Mouse (Mus musculus) MEL (cell line): ENCODE measurements around the gene Nat8f4. TPM values are rescaled to one million over a fixed set of nuclear protein-coding genes. Genes with fewer than 3 reads are reported as not detected.

Experiments
- DNase-seq: peaks from one replicate; pipeline ENCODE4 v3.0.0; 2011; ENCODE audit warnings: low read depth, low spot score
- H3K27ac ChIP-seq: 2 replicates; pipeline ENCODE4 v1.5.1; 2012; ENCODE audit warnings: low read depth, mild to moderate bottlenecking, control low read depth, low read length, moderate library complexity; ENCODE audit not compliant: control insufficient read depth
- H3K27me3 ChIP-seq, 2 experiments: fragments of 150-350 bp in 1 of 2; sonication (generic) in 1 of 2; 2 replicates each; pipeline ENCODE4 v1.6.1; 2012; ENCODE audit warnings: low read length in 2 of 2, mild to moderate bottlenecking in 2 of 2, improper control_type of control experiment in 1 of 2, moderate library complexity in 1 of 2; ENCODE audit not compliant: insufficient read depth in 2 of 2, control insufficient read depth in 1 of 2
- H3K36me3 ChIP-seq, 2 experiments: 2 replicates each; pipeline ENCODE4 v1.6.1; 2012 to 2014; ENCODE audit warnings: low read length in 2 of 2, improper control_type of control experiment in 1 of 2, inconsistent platforms in 1 of 2, mild to moderate bottlenecking in 1 of 2; ENCODE audit not compliant: insufficient read depth in 2 of 2, control insufficient read depth in 1 of 2
- H3K4me1 ChIP-seq, 2 experiments: fragments of 150-350 bp in 1 of 2; sonication (generic) in 1 of 2; 2 replicates each; pipeline ENCODE4 v1.6.1; 2012; ENCODE audit warnings: low read length in 2 of 2, improper control_type of control experiment in 1 of 2, mild to moderate bottlenecking in 1 of 2; ENCODE audit not compliant: insufficient read depth in 2 of 2, control insufficient read depth in 1 of 2
- H3K4me3 ChIP-seq, 2 experiments: fragments of 150-350 bp in 1 of 2; sonication (generic) in 1 of 2; 2 replicates each; pipeline ENCODE4 v1.5.1; 2012; ENCODE audit warnings: low read depth in 2 of 2, low read length in 2 of 2, mild to moderate bottlenecking in 2 of 2, moderate library complexity in 2 of 2, control low read depth in 1 of 2, improper control_type of control experiment in 1 of 2; ENCODE audit not compliant: control insufficient read depth in 1 of 2, insufficient read depth in 1 of 2
- H3K79me2 ChIP-seq: 2 replicates; pipeline ENCODE4 v1.6.1; 2012; ENCODE audit warnings: mild to moderate bottlenecking, low read length, moderate library complexity; ENCODE audit not compliant: control insufficient read depth, poor library complexity, insufficient read depth
- H3K9ac ChIP-seq: 2 replicates; pipeline ENCODE4 v1.6.1; 2012; ENCODE audit warnings: low read depth, mild to moderate bottlenecking, control low read depth, low read length, moderate library complexity; ENCODE audit not compliant: control insufficient read depth, poor library complexity, severe bottlenecking
- H3K9me3 ChIP-seq: fragments of 150-350 bp; sonication (generic); replicated peaks from 2 replicates; pipeline ENCODE4 v1.6.1; 2012; ENCODE audit warnings: mild to moderate bottlenecking, low read length, improper control_type of control experiment, moderate library complexity; ENCODE audit not compliant: insufficient read depth
- CTCF ChIP-seq, 3 experiments: IDR thresholded peaks in 2 of 3; conservative IDR thresholded peaks in 1 of 3; 2 replicates each; pipeline ENCODE4 v1.5.1; 2011 to 2012; ENCODE audit warnings: low read length in 3 of 3, low read depth in 2 of 3, mild to moderate bottlenecking in 2 of 3, improper control_type of control experiment in 1 of 3, inconsistent platforms in 1 of 3, mixed read lengths in 1 of 3, moderate library complexity in 1 of 3; ENCODE audit not compliant: control insufficient read depth in 1 of 3, insufficient read depth in 1 of 3, poor library complexity in 1 of 3, severe bottlenecking in 1 of 3
- EP300 ChIP-seq, 2 experiments: IDR thresholded peaks; 2 replicates each; pipeline ENCODE4 v1.6.1; 2011; ENCODE audit warnings: improper control_type of control experiment in 2 of 2, low read length in 2 of 2, low read depth in 1 of 2, mild to moderate bottlenecking in 1 of 2
- ETS1 ChIP-seq: IDR thresholded peaks from 2 replicates; pipeline ENCODE4 v1.6.1; 2012; ENCODE audit warnings: low read depth, mild to moderate bottlenecking, inconsistent platforms, low read length, improper control_type of control experiment, moderate library complexity
- KAT2A ChIP-seq: conservative IDR thresholded peaks from 2 replicates; pipeline ENCODE4 v1.6.1; 2012; ENCODE audit warnings: low read depth, low read length, improper control_type of control experiment, inconsistent platforms
- MAFK ChIP-seq: IDR thresholded peaks from 2 replicates; pipeline ENCODE4 v1.6.1; 2011; ENCODE audit warnings: low read depth, mild to moderate bottlenecking, low read length, improper control_type of control experiment, borderline replicate concordance
- MAX ChIP-seq: IDR thresholded peaks from 2 replicates; pipeline ENCODE4 v1.6.1; 2011; ENCODE audit warnings: low read length, improper control_type of control experiment
- MAZ ChIP-seq: IDR thresholded peaks from 2 replicates; pipeline ENCODE4 v1.6.1; 2012; ENCODE audit warnings: low read depth, mild to moderate bottlenecking, inconsistent platforms, low read length, improper control_type of control experiment
- MYC ChIP-seq: IDR thresholded peaks from 2 replicates; pipeline ENCODE4 v1.6.1; 2011; ENCODE audit warnings: low read depth, mild to moderate bottlenecking, low read length, improper control_type of control experiment, moderate library complexity
- NELFE ChIP-seq: IDR thresholded peaks from 2 replicates; pipeline ENCODE4 v1.6.1; 2011; ENCODE audit warnings: low read depth, low read length, improper control_type of control experiment
- NRF1 ChIP-seq: IDR thresholded peaks from 2 replicates; pipeline ENCODE4 v1.6.1; 2014; ENCODE audit warnings: low read depth, mild to moderate bottlenecking, inconsistent platforms, low read length, improper control_type of control experiment, moderate library complexity; ENCODE audit not compliant: poor library complexity, insufficient read depth, severe bottlenecking
- POLR2A ChIP-seq, 2 experiments: IDR thresholded peaks; 2 replicates each; pipeline ENCODE4 v1.6.1; 2011 to 2012; ENCODE audit warnings: low read length in 2 of 2, mild to moderate bottlenecking in 2 of 2, control low read depth in 1 of 2, improper control_type of control experiment in 1 of 2, low read depth in 1 of 2, moderate library complexity in 1 of 2; ENCODE audit not compliant: control insufficient read depth in 1 of 2, insufficient read depth in 1 of 2, poor library complexity in 1 of 2
- POLR2AphosphoS2 ChIP-seq: IDR thresholded peaks from 2 replicates; pipeline ENCODE4 v1.6.1; 2011; ENCODE audit warnings: low read length, improper control_type of control experiment
- RAD21 ChIP-seq: IDR thresholded peaks from 2 replicates; pipeline ENCODE4 v1.6.1; 2011; ENCODE audit warnings: mild to moderate bottlenecking, low read depth, low read length, improper control_type of control experiment
- RCOR1 ChIP-seq: IDR thresholded peaks from 2 replicates; pipeline ENCODE4 v1.6.1; 2012; ENCODE audit warnings: low read depth, mild to moderate bottlenecking, inconsistent platforms, low read length, improper control_type of control experiment
- TAL1 ChIP-seq: IDR thresholded peaks from 2 replicates; pipeline ENCODE4 v1.6.1; 2012; ENCODE audit warnings: mild to moderate bottlenecking, inconsistent platforms, low read length, moderate library complexity, mixed read lengths
- USF1 ChIP-seq: IDR thresholded peaks from 2 replicates; pipeline ENCODE4 v1.6.1; 2014; ENCODE audit warnings: low read depth, mild to moderate bottlenecking, inconsistent platforms, low read length, improper control_type of control experiment, moderate library complexity
- USF2 ChIP-seq, 2 experiments: IDR thresholded peaks; 2 replicates each; pipeline ENCODE4 v1.6.1; 2011 to 2012; ENCODE audit warnings: improper control_type of control experiment in 2 of 2, low read length in 2 of 2, borderline replicate concordance in 1 of 2, inconsistent platforms in 1 of 2, low read depth in 1 of 2, mild to moderate bottlenecking in 1 of 2; ENCODE audit not compliant: insufficient read depth in 1 of 2
- ZC3H11A ChIP-seq: IDR thresholded peaks from 2 replicates; pipeline ENCODE4 v1.6.1; 2012; ENCODE audit warnings: low read depth, mild to moderate bottlenecking, inconsistent platforms, low read length, improper control_type of control experiment
- ZKSCAN1 ChIP-seq: IDR thresholded peaks from 2 replicates; pipeline ENCODE4 v1.6.1; 2012; ENCODE audit warnings: low read depth, mild to moderate bottlenecking, inconsistent platforms, low read length, improper control_type of control experiment, moderate library complexity
- ZNF384 ChIP-seq: IDR thresholded peaks from 2 replicates; pipeline ENCODE4 v1.6.1; 2012; ENCODE audit warnings: low read depth, mild to moderate bottlenecking, inconsistent platforms, low read length, improper control_type of control experiment
- polyA plus RNA-seq, 2 experiments: library from polyadenylated mRNA; stranded (reverse) in 1 of 2; unstranded in 1 of 2; fragments of >175 nt in 1 of 2; fragments of >200 nt in 1 of 2; gene quantifications; 2 replicates each; pipeline versions ENCODE4 v1.2.1 to v1.2.4; 2012; ENCODE audit warnings: low replicate concordance in 2 of 2, low read depth in 1 of 2; ENCODE audit not compliant: insufficient read length in 2 of 2, insufficient read depth in 1 of 2, missing spikeins in 1 of 2
- total RNA-seq: library from RNA; depleted of rRNA; stranded (reverse); fragments of 300-350 nt; gene quantifications from 2 replicates; pipeline ENCODE4 v1.2.3, GENCODE M21; 2012

The Nat8f4 gene
- total and polyA plus RNA-seq, 3 experiments = 2.6 to 3.0 TPM; not detected in 1

- no peak overlapping the region for H3K9ac ChIP-seq
- no peaks in the 10 kb centered on the region for H3K9me3 ChIP-seq
- H3K4me1 ChIP-seq = peaks cover 0 to under 1% of the 10 kb centered on the region in 2 experiments; a peak in 1 of 4 replicates
- no peak for DNase-seq
- peaks cover 2 to 29% of the 10 kb centered on the region in 2 experiments for H3K36me3 ChIP-seq
- H3K27ac ChIP-seq = no peak overlapping the region
- no peaks in the 10 kb centered on the region for H3K27me3 ChIP-seq
- TF ChIP-seq POLR2AphosphoS2 (no peak), MAFK (no peak), CTCF (IDR thresholded peaks at IDR 0.05 in 2 of 3, conservative IDR thresholded peaks at IDR 0.05 in 1 of 3; ENCODE audit: control insufficient read depth in 1 of 3, insufficient read depth in 1 of 3, low read depth in 2 of 3, low read length in 3 of 3, poor library complexity in 1 of 3, severe bottlenecking in 1 of 3) (no peak), RCOR1 (no peak), TAL1 (no peak), MYC (no peak), POLR2A (IDR thresholded peaks at IDR 0.05; ENCODE audit: control insufficient read depth in 1 of 2, insufficient read depth in 1 of 2, low read depth in 1 of 2, low read length in 2 of 2, poor library complexity in 1 of 2) (no peak), USF2 (IDR thresholded peaks at IDR 0.05; ENCODE audit: borderline replicate concordance in 1 of 2, insufficient read depth in 1 of 2, low read depth in 1 of 2, low read length in 2 of 2) (no peak), MAZ (no peak), NELFE (no peak), RAD21 (no peak), ZNF384 (no peak), MAX (no peak), ZC3H11A (no peak), EP300 (IDR thresholded peaks at IDR 0.05; ENCODE audit: low read depth in 1 of 2, low read length in 2 of 2) (no peak), NRF1 (no peak), USF1 (no peak), KAT2A (no peak), ETS1 (no peak)
- no peaks in the 10 kb centered on the region; the same call in 1 of the 2 replicates for H3K79me2 ChIP-seq
- H3K4me3 ChIP-seq = no peak overlapping the region
These were observed 37.8 kb upstream of the Nat8f4 start for GRCm38 (mm10) chr6:85942469-85942868.

GRCm38 (mm10) chr6:85938701-85939100 is 34.0 kb upstream of the Nat8f4 start:
- DNase-seq = no peak
- TF ChIP-seq ZC3H11A = no peak
- TF ChIP-seq ZNF384 = no peak
- TF ChIP-seq ZKSCAN1 = no peak
- no peaks in the 10 kb centered on the region for H3K9me3 ChIP-seq
- no peaks in the 10 kb centered on the region for H3K27me3 ChIP-seq
- H3K9ac ChIP-seq = no peak overlapping the region
- H3K27ac ChIP-seq = no peak overlapping the region
- H3K79me2 ChIP-seq = no peaks in the 10 kb centered on the region; the same call in 1 of the 2 replicates
- peaks cover 4 to 7% of the 10 kb centered on the region in 2 experiments for H3K36me3 ChIP-seq
- peaks cover 3 to 7% of the 10 kb centered on the region in 2 experiments; a peak in 3 of 4 replicates for H3K4me1 ChIP-seq
- no peak overlapping the region for H3K4me3 ChIP-seq
